Mouse (Mus musculus): ENCODE results near the gene Ppan. TPM values are rescaled to one million over a fixed set of nuclear protein-coding genes. Genes with fewer than 3 reads are reported as not detected.
A peak's percentile ranks its signal among the peaks of the same experiment; 100 is the strongest.

Gene Ppan
- polyA plus RNA-seq, 1 experiment from 2014 or later, result 95.8 TPM

DNA sequence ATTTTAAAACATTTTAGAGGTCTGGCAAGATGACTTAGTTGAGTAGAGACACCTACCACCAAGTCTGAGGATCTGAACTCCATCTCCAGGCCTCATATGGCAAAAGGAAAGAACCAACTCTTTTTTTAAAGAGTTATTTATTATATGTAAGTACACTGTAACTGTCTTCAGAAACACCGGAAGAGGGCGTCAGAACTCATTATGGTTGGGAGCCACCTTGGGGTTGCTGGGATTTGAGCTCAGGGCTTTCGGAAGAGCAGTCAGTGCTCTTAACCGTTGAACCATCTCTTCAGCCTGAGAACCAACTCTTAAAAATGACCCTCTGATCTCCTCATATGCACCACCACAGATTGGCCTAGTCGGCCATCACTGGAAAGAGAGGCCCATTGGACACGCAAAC is 784 bp upstream of the Ppan start:
- no peaks in the 10 kb centered on the region for H3K27me3 ChIP-seq (ENCODE audit: insufficient read depth, poor library complexity, severe bottlenecking)
- WGBS, result 86% methylated on average over 6 of the region's 6 CpGs

DNA sequence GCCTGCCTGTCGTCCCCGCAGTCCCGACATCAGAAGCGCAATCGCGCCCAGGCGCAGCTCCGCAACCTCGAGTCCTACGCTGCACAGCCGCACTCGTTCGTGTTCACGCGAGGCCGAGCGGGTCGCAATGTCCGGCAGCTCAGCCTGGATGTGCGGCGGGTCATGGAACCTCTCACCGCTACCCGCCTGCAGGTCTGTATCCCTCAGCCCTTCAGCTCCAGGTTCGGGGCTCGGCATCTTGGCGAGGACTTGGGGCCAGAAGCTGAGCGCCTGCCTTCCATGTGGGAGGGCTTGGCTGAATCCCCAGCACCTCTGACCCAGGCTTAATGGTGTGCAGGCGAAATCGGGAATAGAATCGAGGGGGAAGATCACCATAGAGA is 401 bp downstream of the Ppan start:
- Histone ChIP-seq H3K27ac (peak overlapping the region; percentile 92), H3K27me3 (ENCODE audit: insufficient read depth, poor library complexity, severe bottlenecking) (no peaks in the 10 kb centered on the region), H3K4me1 (peaks cover 8% of the 10 kb centered on the region), H3K4me3 (peak overlapping the region; percentile 98), H3K9me3 (no peaks in the 10 kb centered on the region), H3K36me3 (peaks cover 42% of the 10 kb centered on the region)
- under 1% methylated on average over 30 of the region's 30 CpGs for WGBS
- DNase-seq (ENCODE audit: low spot score), result no peak

More for the DNA sequence above, 784 bp upstream of the Ppan start:
- H3K9me3 ChIP-seq, result no peaks in the 10 kb centered on the region
- no peak for DNase-seq (ENCODE audit: low spot score)
- H3K4me3 ChIP-seq, result no peak overlapping the region
- peaks cover 8% of the 10 kb centered on the region for H3K4me1 ChIP-seq
- 0 out of 2 replicates have a peak overlapping the region, but pooled peaks have one; percentile 42 for H3K27ac ChIP-seq
- H3K36me3 ChIP-seq, result peaks cover 30% of the 10 kb centered on the region

DNA sequence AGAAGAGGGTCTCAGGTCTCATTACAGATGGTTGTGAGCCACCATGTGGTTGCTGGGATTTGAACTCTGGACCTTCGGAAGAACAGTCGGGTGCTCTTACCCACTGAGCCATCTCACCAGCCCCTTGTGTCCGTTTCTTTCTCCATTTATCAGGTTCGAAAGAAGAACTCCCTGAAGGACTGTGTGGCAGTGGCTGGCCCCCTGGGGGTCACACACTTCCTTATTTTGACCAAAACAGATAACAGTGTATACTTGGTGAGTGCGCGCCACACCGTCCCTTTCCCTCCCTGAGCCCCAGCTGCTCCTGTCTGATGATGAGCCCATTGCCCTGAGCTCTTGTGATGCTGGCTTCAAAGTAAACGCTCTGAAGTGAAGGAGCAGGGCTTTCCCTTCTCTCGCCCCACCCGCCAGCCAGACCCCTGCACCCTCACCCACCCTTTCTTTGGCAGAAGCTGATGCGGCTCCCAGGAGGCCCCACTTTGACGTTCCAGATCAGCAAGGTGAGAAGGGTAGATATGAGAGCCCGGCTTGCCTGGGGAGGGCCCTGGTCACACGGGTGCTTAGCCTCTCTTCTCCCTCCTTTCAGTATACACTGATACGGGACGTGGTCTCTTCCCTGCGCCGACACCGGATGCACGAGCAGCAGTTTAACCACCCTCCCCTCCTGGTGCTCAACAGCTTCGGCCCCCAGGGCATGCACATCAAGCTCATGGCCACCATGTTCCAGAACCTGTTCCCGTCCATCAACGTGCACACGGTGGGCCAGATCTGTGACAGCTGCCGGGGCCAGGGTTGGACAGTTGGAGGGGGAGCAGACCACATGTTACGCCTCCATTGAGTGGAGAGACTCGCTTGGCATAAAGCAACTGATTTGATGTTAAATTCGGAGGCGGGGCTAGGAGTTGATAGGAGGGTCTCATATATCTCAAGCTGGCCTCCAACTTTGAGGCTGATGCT is 1.5 kb downstream of the Ppan start:
- H3K9me3 ChIP-seq, result no peaks in the 10 kb centered on the region
- peaks cover 53% of the 10 kb centered on the region for H3K36me3 ChIP-seq
- H3K4me3 ChIP-seq, result peak overlapping the region; percentile 98
- 78% methylated on average over 29 of the region's 29 CpGs for WGBS
- H3K27me3 ChIP-seq (ENCODE audit: insufficient read depth, poor library complexity, severe bottlenecking), result no peaks in the 10 kb centered on the region
- 0 out of 2 replicates have a peak overlapping the region, but pooled peaks have one; percentile 24 for H3K27ac ChIP-seq
- H3K4me1 ChIP-seq, result peaks cover 8% of the 10 kb centered on the region
- DNase-seq (ENCODE audit: low spot score), result peak; percentile 90

DNA sequence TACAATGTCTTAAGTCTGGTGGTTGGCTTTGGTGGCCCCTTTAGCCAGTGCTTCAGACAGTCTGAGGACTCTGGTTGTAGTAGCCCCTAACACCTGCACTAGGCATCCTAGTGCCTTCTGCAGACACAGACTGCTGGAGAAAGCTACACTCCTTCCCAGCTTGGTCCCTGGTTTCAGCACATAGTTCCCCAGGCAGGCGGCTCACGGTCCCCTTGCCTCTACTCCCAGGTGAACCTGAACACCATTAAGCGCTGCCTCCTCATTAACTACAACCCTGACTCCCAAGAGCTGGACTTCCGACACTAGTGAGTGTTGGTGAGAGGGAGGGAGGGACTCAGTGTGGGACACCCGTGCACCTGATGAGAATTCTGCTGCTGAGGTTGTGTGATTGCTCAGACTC is 2.4 kb downstream of the Ppan start:
- Histone ChIP-seq H3K4me1 (peaks cover 8% of the 10 kb centered on the region), H3K27ac (no peak overlapping the region), H3K9me3 (no peaks in the 10 kb centered on the region), H3K4me3 (no peak overlapping the region), H3K27me3 (ENCODE audit: insufficient read depth, poor library complexity, severe bottlenecking) (no peaks in the 10 kb centered on the region), H3K36me3 (peaks cover 62% of the 10 kb centered on the region)
- DNase-seq (ENCODE audit: low spot score), result no peak
- 89% methylated on average over 5 of the region's 5 CpGs for WGBS

DNA sequence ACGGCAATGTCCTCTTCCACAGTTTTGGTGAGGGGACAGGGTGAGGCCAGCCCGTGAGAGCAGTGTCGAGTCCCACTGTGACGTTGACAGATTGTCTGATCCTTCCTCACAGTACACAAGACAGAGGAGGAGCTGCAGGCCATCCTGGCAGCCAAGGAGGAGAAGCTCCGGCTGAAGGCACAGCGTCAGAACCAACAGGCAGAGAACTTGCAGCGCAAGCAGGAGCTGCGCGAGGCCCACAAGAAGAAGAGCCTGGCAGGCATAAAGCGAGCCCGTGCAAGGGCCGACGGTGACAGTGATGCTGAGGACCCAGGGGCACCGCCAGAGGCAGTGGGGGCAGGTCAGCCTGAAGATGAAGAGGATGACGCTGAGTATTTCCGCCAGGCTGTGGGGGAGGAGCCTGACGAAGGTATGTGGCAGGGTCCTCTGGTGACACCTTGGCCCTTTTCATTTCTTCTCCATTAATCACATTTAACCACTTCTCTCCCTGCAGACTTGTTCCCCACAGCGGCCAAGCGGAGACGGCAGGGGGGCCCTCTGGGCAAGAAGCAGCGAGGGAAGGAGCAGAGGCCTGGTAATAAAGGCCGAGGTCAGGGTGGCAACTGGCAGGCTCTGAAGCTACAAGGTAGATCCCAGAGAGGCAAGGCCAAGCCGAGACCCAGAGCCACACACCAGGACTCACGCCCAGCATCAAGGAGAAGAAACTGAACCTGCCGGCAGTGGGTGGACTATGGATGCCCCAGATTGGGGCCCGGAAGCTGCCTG is 3.5 kb downstream of the Ppan start:
- Histone ChIP-seq H3K9me3 (no peaks in the 10 kb centered on the region), H3K27me3 (ENCODE audit: insufficient read depth, poor library complexity, severe bottlenecking) (no peaks in the 10 kb centered on the region), H3K4me3 (no peak overlapping the region), H3K27ac (no peak overlapping the region), H3K4me1 (peaks cover 8% of the 10 kb centered on the region), H3K36me3 (peaks cover 74% of the 10 kb centered on the region)
- no peak for DNase-seq (ENCODE audit: low spot score)
- 84% methylated on average over 26 of the region's 26 CpGs for WGBS

DNA sequence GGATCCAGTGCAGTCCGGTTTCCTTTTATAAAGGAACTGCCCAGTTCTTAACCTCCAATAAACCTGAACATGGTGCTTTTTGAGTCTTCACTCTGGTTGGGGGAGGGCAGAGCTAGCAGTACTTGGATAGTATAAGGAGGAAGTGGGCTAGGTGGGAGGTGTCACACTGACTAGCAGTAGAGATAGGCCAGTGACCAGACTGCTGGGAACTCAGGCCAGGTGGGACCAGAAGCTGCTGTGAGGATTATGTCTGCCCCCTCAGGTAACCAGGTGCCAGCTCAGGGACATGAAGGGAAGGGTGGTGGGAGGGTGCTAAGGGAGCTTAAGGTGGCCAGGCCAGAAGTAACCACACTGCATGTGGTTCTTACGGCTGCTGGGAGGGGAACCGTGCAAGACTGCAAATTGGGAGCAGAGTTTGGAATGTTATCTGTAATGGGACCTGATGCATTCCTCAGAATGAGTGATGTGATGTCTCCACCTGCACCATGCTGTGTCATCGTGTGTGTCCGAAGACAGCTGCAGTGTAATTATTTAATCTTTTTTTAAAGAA is 4.2 kb downstream of the Ppan start:
- Histone ChIP-seq H3K4me1 (peaks cover 14% of the 10 kb centered on the region), H3K9me3 (no peaks in the 10 kb centered on the region), H3K27ac (no peak overlapping the region), H3K36me3 (peaks cover 80% of the 10 kb centered on the region), H3K4me3 (no peak overlapping the region), H3K27me3 (ENCODE audit: insufficient read depth, poor library complexity, severe bottlenecking) (no peaks in the 10 kb centered on the region)
- no peak for DNase-seq (ENCODE audit: low spot score)
- WGBS, result 63% methylated on average over 5 of the region's 5 CpGs

DNA sequence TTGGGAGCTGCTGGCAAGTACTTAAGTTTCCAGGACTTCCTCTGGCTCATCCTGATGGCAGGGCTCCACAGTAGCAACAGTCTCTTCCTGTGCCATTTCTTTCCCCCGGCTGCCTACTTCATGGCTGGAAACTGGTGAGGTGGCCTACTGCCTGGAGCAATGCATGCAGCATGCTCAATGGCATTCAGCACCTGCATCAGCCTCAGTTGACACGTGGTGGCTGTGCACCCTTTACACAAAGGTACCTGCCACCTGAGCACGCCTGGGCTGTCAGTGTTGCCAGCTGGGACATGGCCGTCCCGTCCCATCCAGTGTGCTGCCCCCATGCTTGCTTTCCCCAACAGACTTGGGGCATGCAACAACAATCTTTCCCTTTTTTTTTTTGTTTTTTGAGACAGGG is 5.1 kb downstream of the Ppan start:
- H3K27me3 ChIP-seq (ENCODE audit: insufficient read depth, poor library complexity, severe bottlenecking), result no peaks in the 10 kb centered on the region
- 68% methylated on average over 5 of the region's 5 CpGs for WGBS
- no peak overlapping the region for H3K4me3 ChIP-seq
- no peak for DNase-seq (ENCODE audit: low spot score)
- H3K36me3 ChIP-seq, result peaks cover 81% of the 10 kb centered on the region
- no peak overlapping the region for H3K27ac ChIP-seq
- H3K9me3 ChIP-seq, result no peaks in the 10 kb centered on the region
- peaks cover 21% of the 10 kb centered on the region for H3K4me1 ChIP-seq

DNA sequence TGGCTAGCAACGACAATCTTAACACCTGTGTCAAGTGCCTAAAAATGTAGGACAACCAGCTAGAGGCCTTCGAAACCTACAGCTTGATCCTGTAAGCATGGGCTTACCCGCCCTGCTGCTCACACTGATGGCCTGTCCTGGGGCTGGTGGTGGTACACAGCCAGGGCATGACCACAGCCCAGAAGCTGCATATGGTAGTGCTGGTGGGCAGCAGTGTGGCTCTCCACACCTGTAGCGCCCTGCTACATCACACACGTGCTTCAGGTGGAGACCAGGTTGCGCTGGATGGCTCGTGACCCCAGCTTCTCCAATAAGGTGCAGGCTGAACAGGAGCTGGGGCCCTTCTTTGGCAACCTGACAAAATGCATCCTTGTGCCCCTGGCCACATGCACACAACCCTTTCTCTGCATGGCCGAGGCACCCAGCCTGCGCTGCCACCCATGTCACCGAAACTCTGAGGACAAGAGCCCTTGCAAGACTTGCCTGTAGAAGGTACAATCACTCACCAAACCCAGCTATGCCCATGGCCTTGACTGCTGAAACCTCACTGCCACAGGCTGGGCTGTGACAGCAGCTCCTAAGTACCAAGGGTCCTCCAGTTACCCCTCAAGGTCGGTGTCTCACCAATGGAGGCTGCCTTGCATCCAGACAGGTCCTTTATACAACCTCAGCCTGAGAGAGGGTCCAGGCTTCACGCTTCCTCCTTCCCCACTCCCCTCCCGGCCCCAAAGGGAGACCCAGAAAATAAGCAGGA is 5.8 kb downstream of the Ppan start:
- Histone ChIP-seq H3K27me3 (ENCODE audit: insufficient read depth, poor library complexity, severe bottlenecking) (no peaks in the 10 kb centered on the region), H3K27ac (no peak overlapping the region), H3K9me3 (no peaks in the 10 kb centered on the region), H3K4me1 (peaks cover 21% of the 10 kb centered on the region), H3K4me3 (no peak overlapping the region), H3K36me3 (peaks cover 81% of the 10 kb centered on the region)
- no peak for DNase-seq (ENCODE audit: low spot score)
- whole genome bisulfite sequencing, result 85% methylated on average over 13 of the region's 13 CpGs

DNA sequence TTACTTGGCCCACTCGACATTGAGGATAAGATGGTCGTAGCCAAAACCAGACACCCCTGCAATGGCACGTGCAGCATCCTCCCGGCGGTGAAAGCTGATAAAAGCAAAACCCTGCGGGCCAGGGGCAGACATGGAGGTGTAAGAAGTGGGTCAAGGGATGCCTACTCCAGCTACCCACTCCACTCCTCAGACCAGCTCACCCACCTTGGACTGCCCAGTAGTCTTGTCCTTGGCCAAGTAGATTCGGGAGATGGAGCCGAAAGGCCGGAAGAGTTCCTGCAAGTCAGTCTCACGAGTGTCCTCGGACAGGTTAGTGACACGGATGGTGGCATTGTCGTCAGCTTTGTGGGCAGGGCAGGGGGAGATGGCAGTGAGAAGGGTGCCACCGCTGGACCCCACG is 6.7 kb downstream of the Ppan start:
- no peak overlapping the region for H3K4me3 ChIP-seq
- H3K36me3 ChIP-seq, result peaks cover 77% of the 10 kb centered on the region
- H3K27me3 ChIP-seq (ENCODE audit: insufficient read depth, poor library complexity, severe bottlenecking), result no peaks in the 10 kb centered on the region
- DNase-seq (ENCODE audit: low spot score), result no peak
- no peak overlapping the region for H3K27ac ChIP-seq
- no peaks in the 10 kb centered on the region for H3K9me3 ChIP-seq
- 87% methylated on average over 15 of the region's 15 CpGs for WGBS
- H3K4me1 ChIP-seq, result peaks cover 16% of the 10 kb centered on the region

DNA sequence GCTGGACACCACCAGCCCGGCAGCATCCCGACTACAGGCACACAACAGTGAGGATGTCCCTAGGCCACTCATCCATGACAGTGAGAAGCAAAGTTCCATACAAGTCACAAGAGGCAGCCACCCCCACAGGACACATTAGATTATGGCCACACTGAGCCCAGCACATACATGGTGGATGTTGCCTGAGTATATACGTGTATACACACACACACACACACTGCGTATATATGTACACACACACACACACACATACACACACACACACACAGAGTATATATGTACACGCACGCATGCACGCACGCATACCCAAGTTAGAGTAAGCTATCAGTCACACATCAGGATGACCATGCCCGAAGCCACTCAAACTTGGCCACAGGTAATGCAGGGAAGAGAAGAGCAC is 7.4 kb downstream of the Ppan start:
- Histone ChIP-seq H3K27ac (no peak overlapping the region), H3K9me3 (no peaks in the 10 kb centered on the region), H3K36me3 (peaks cover 69% of the 10 kb centered on the region), H3K4me3 (no peak overlapping the region), H3K27me3 (ENCODE audit: insufficient read depth, poor library complexity, severe bottlenecking) (no peaks in the 10 kb centered on the region), H3K4me1 (peaks cover 13% of the 10 kb centered on the region)
- 91% methylated on average over 9 of the region's 9 CpGs for WGBS
- no peak for DNase-seq (ENCODE audit: low spot score)

DNA sequence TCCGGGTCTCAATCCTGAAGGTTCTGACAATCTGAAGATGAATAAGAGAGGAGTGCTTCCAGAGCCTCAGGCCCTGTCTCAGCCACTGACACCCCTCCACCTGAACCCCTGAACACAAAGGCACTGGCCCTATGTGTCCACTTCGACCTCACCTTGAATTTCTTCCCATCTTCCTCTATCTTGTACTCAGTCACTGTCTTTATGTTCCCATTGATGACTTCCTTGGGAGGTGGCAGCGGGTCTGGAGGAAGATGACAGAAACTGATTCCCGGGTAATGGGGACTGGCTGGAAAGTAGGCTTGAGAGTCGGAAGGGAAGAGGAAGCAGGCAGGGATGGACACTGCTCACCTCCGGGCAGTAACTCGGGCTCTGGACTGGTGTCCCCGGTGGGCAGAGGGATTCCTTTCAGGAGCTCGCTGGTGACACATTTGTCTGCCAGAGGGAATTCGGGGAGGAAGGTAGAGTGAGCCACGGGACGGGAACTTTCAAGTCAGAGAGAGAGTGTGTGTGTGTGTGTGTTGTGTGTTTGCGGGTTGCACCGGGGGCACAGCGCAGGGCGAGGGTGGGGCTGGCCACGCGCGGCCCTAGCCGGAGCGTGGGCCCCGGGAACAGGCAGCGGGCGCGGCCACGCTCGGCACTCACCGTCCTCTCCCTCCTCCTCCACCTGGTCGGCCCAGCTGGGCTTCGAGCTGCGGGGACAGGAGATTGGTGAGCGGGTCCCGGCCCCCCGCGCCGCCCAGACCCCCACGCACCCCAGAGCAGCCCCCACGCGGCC is 9.9 kb downstream of the Ppan start:
- Histone ChIP-seq H3K9me3 (no peaks in the 10 kb centered on the region), H3K36me3 (peaks cover 44% of the 10 kb centered on the region), H3K4me1 (peaks cover 25% of the 10 kb centered on the region), H3K27ac (peak overlapping the region; percentile 94), H3K4me3 (peak overlapping the region; percentile 98), H3K27me3 (ENCODE audit: insufficient read depth, poor library complexity, severe bottlenecking) (no peaks in the 10 kb centered on the region)
- DNase-seq (ENCODE audit: low spot score), result no peak
- WGBS, result 3% methylated on average over 39 of the region's 39 CpGs
